In genomic region chr2:40660408-40660807, GRCm38 (mm10) we compare ENCODE assay signal across 13 mouse cellular contexts.
"Had no signal": no experiment of that assay in that cellular context is flagged by ENCODE, and none has a peak within 500 bp of the region (broad histone marks: within the 10 kb centered on the region; RNA-seq: fewer than 3 reads in every experiment).

No protein-coding gene starts in this region.

- H3K9ac ChIP-seq: limb, embryonic 12.5 days; liver, embryonic 13.5 days; liver, postnatal 0 days; lung, embryonic 15.5 days; neural tube, embryonic 15.5 days had no signal

- ATAC-seq: inflammation-experienced regulatory T-cells, adult 6 months; intestine, postnatal 0 days; liver, postnatal 0 days had no signal

- H3K9me3 ChIP-seq: limb, embryonic 12.5 days; liver, embryonic 13.5 days; lung, embryonic 15.5 days; neural tube, embryonic 15.5 days had no signal

- H3K4me2 ChIP-seq: limb, embryonic 12.5 days; liver, embryonic 13.5 days; lung, embryonic 15.5 days; neural tube, embryonic 15.5 days had no signal

- H3K36me3 ChIP-seq: limb, embryonic 12.5 days; liver, embryonic 13.5 days; lung, embryonic 15.5 days; neural tube, embryonic 15.5 days had no signal

- DNase-seq: kidney, adult 8-10 months; kidney, postnatal 25 days; liver; liver, embryonic 13.5 days; liver, postnatal 0 days; lung, postnatal 36 days; midbrain, embryonic 14.5 days had no signal

- H3K4me3 ChIP-seq: limb, embryonic 12.5 days; liver, embryonic 13.5 days; lung, embryonic 15.5 days; myocyte; neural tube, embryonic 15.5 days had no signal

- H3K4me1 ChIP-seq: limb, embryonic 12.5 days; liver, embryonic 13.5 days; lung, embryonic 15.5 days; neural tube, embryonic 15.5 days had no signal

- H3K27me3 ChIP-seq: limb, embryonic 12.5 days; liver, embryonic 13.5 days; lung, embryonic 15.5 days; neural tube, embryonic 15.5 days had no signal

- H3K27ac ChIP-seq: limb, embryonic 12.5 days; liver, embryonic 13.5 days; lung, embryonic 15.5 days; neural tube, embryonic 15.5 days had no signal
